Mouse (Mus musculus) liver, embryonic 14.5 days (tissue): ENCODE results near the gene Slc12a1.

ENCODE experiments used
- CTCF ChIP-seq: IDR thresholded peaks from 2 replicates; pipeline ENCODE4 v1.5.1; 2016; ENCODE audit warnings: antibody characterized with exemption, low read depth, control low read depth
- EP300 ChIP-seq: IDR thresholded peaks from 2 replicates; pipeline ENCODE4 v1.6.1; 2016; ENCODE audit warnings: antibody characterized with exemption, low read depth

- TF ChIP-seq CTCF (no peak), EP300 (no peak)
Measured at GRCm38 (mm10) chr2:125187904-125188303, 35.6 kb downstream of the Slc12a1 start.
